Mouse (Mus musculus) neural tube, embryonic 11.5 days (tissue): ENCODE measurements around the gene Usp24. TPM values are rescaled to one million over a fixed set of nuclear protein-coding genes. Genes with fewer than 3 reads are reported as not detected.

Source experiments
- ATAC-seq: fragments of 200-750 bp; cut with Nextera tagmentation; 2 replicates; pipeline ENCODE4 v1.8.0; 2017; ENCODE audit warnings: moderate number of reproducible peaks, mild to moderate bottlenecking, moderate TSS enrichment, moderate library complexity; ENCODE audit not compliant: insufficient read depth, low FRiP score, low TSS enrichment
- DNase-seq: peaks from one replicate; pipeline ENCODE4 v3.0.0-alpha.2; 2015; ENCODE audit warnings: low spot score
- H3K27ac ChIP-seq: fragments of 300-500 bp; sonication (generic); 2 replicates; pipeline ENCODE4 v1.5.1; 2014; ENCODE audit warnings: low read depth, mild to moderate bottlenecking, low read length
- H3K27me3 ChIP-seq: fragments of 300-500 bp; sonication (generic); 2 replicates; pipeline ENCODE4 v1.6.1; 2014; ENCODE audit warnings: mild to moderate bottlenecking, low read length, mixed read lengths; ENCODE audit not compliant: control insufficient read depth, insufficient read depth
- H3K36me3 ChIP-seq: fragments of 300-500 bp; sonication (generic); 2 replicates; pipeline ENCODE4 v1.6.1; 2014; ENCODE audit warnings: mild to moderate bottlenecking, low read length, moderate library complexity, mixed read lengths; ENCODE audit not compliant: control insufficient read depth, insufficient read depth
- H3K4me1 ChIP-seq: fragments of 300-500 bp; sonication (generic); 2 replicates; pipeline ENCODE4 v1.6.1; 2014; ENCODE audit warnings: low read length, mixed read lengths; ENCODE audit not compliant: control insufficient read depth, insufficient read depth
- H3K4me2 ChIP-seq: fragments of 300-500 bp; sonication (generic); 2 replicates; pipeline ENCODE4 v1.6.1; 2014; ENCODE audit warnings: low read depth, mild to moderate bottlenecking, moderate library complexity
- H3K4me3 ChIP-seq: fragments of 300-500 bp; sonication (generic); 2 replicates; pipeline ENCODE4 v1.5.1; 2014; ENCODE audit warnings: low read depth, low read length
- H3K9ac ChIP-seq: fragments of 300-500 bp; sonication (generic); 2 replicates; pipeline ENCODE4 v1.6.1; 2014; ENCODE audit warnings: mild to moderate bottlenecking, low read length
- H3K9me3 ChIP-seq: fragments of 300-500 bp; sonication (generic); 2 replicates; pipeline ENCODE4 v1.6.1; 2016; ENCODE audit warnings: low read length; ENCODE audit not compliant: control insufficient read depth
- WGBS: fragments of 180-500 bp; shearing (Covaris S2); extraction: QIAGEN DNeasy Blood & Tissue Kit; methylation state at CpG from one replicate; pipeline ENCODE4 v1.1.7; 2014; 5-methylcytosine and 5-hydroxymethylcytosine counted together
- polyA plus RNA-seq: library from polyadenylated mRNA; unstranded; fragments of >200 nt; fragmentation: Nextera tagmentation; extraction: Ambion mirVana; gene quantifications from 2 replicates; pipeline ENCODE4 v1.2.1, GENCODE M21; 2014

Usp24 gene
- polyA plus RNA-seq, 1 experiment from 2014 or later, result 10.9 TPM

GRCm38 (mm10) chr4:106472335-106472734 lies 156.3 kb downstream of the Usp24 start:
- Histone ChIP-seq H3K27me3 (no peaks in the 10 kb centered on the region), H3K9me3 (no peaks in the 10 kb centered on the region), H3K4me2 (no peak overlapping the region), H3K9ac (no peak overlapping the region), H3K4me1 (no peaks in the 10 kb centered on the region), H3K36me3 (no peaks in the 10 kb centered on the region), H3K27ac (no peak overlapping the region), H3K4me3 (no peak overlapping the region)
- DNase-seq (peak; percentile 69), ATAC-seq (peak; percentile 57; the same call in 1 of the 2 replicates)
- WGBS, result 17% methylated on average over 3 of the region's 3 CpGs

- Histone ChIP-seq H3K27ac (no peak overlapping the region), H3K9ac (no peak overlapping the region), H3K27me3 (no peaks in the 10 kb centered on the region), H3K36me3 (no peaks in the 10 kb centered on the region), H3K4me1 (no peaks in the 10 kb centered on the region), H3K4me3 (no peak overlapping the region), H3K4me2 (no peak overlapping the region), H3K9me3 (no peaks in the 10 kb centered on the region)
- 5% methylated on average over 6 of the region's 6 CpGs for WGBS
- ATAC-seq (peak; percentile 49; the same call in 1 of the 2 replicates), DNase-seq (peak; percentile 79)
Observed at GRCm38 (mm10) chr4:106474241-106474640, 158.2 kb downstream of the Usp24 start.

- H3K4me2 ChIP-seq, result no peak overlapping the region
- no peak overlapping the region for H3K4me3 ChIP-seq
- H3K27me3 ChIP-seq, result no peaks in the 10 kb centered on the region
- 76% methylated on average over 3 of the region's 3 CpGs for WGBS
- no peaks in the 10 kb centered on the region for H3K4me1 ChIP-seq
- H3K9me3 ChIP-seq, result no peaks in the 10 kb centered on the region
- ATAC-seq, result no peak
- H3K9ac ChIP-seq, result no peak overlapping the region
- H3K36me3 ChIP-seq, result no peaks in the 10 kb centered on the region
- no peak overlapping the region for H3K27ac ChIP-seq
- DNase-seq, result no peak
Observed at GRCm38 (mm10) chr4:106480545-106480944, 164.5 kb downstream of the Usp24 start.

GRCm38 (mm10) chr4:106483215-106483727 lies 167.3 kb downstream of the Usp24 start:
- no peak overlapping the region for H3K27ac ChIP-seq
- 50% methylated on average over 7 of the region's 7 CpGs for WGBS
- no peaks in the 10 kb centered on the region for H3K27me3 ChIP-seq
- H3K36me3 ChIP-seq, result no peaks in the 10 kb centered on the region
- DNase-seq (no peak), ATAC-seq (no peak)
- H3K9ac ChIP-seq, result no peak overlapping the region
- H3K4me2 ChIP-seq, result no peak overlapping the region
- no peak overlapping the region for H3K4me3 ChIP-seq
- H3K9me3 ChIP-seq, result no peaks in the 10 kb centered on the region
- H3K4me1 ChIP-seq, result no peaks in the 10 kb centered on the region

- H3K4me3 ChIP-seq, result no peak overlapping the region
- H3K36me3 ChIP-seq, result no peaks in the 10 kb centered on the region
- no peaks in the 10 kb centered on the region for H3K4me1 ChIP-seq
- ATAC-seq, result no peak
- DNase-seq, result no peak
- no peak overlapping the region for H3K4me2 ChIP-seq
- 93% methylated on average over 1 of the region's 1 CpGs for WGBS
- H3K27ac ChIP-seq, result no peak overlapping the region
- no peaks in the 10 kb centered on the region for H3K9me3 ChIP-seq
- no peak overlapping the region for H3K9ac ChIP-seq
- H3K27me3 ChIP-seq, result no peaks in the 10 kb centered on the region
Observed at GRCm38 (mm10) chr4:106483831-106484230, 167.8 kb downstream of the Usp24 start.

GRCm38 (mm10) chr4:106490620-106491019 lies 174.6 kb downstream of the Usp24 start:
- H3K36me3 ChIP-seq, result no peaks in the 10 kb centered on the region
- no peak for ATAC-seq
- 65% methylated on average over 4 of the region's 4 CpGs for WGBS
- H3K4me2 ChIP-seq, result no peak overlapping the region
- H3K27ac ChIP-seq, result no peak overlapping the region
- no peaks in the 10 kb centered on the region for H3K9me3 ChIP-seq
- H3K9ac ChIP-seq, result no peak overlapping the region
- DNase-seq, result no peak
- H3K27me3 ChIP-seq, result no peaks in the 10 kb centered on the region
- H3K4me3 ChIP-seq, result no peak overlapping the region
- H3K4me1 ChIP-seq, result no peaks in the 10 kb centered on the region

Other genes with a start within 250 kb of the Usp24 start
- gene Pcsk9, start 148.1 kb downstream of the Usp24 start, polyA plus RNA-seq, result 1.1 and 1.2 TPM in 2 replicates
- gene Bsnd, start 176.1 kb downstream of the Usp24 start, polyA plus RNA-seq, result not detected in 2 replicates
- gene Dhcr24, start 244.8 kb downstream of the Usp24 start, polyA plus RNA-seq, result 28.2 and 30.4 TPM in 2 replicates